Mouse (Mus musculus) limb, embryonic 15.5 days (tissue): ENCODE results near the gene Cltb. TPM values are rescaled to one million over a fixed set of nuclear protein-coding genes. Genes with fewer than 3 reads are reported as not detected.
A peak's percentile ranks its signal among the peaks of the same experiment; 100 is the strongest.

Source experiments
- ATAC-seq: fragments of 200-750 bp; cut with Nextera tagmentation; 2 replicates; pipeline ENCODE4 v1.8.0; 2017; ENCODE audit warnings: low read depth, moderate TSS enrichment; ENCODE audit not compliant: insufficient number of reproducible peaks, low FRiP score, low TSS enrichment
- H3K27ac ChIP-seq: fragments of 300-500 bp; sonication (generic); 2 replicates; pipeline ENCODE4 v1.5.1; 2015; ENCODE audit warnings: moderate library complexity, mild to moderate bottlenecking, inconsistent platforms
- H3K27me3 ChIP-seq: fragments of 300-500 bp; sonication (generic); 2 replicates; pipeline ENCODE4 v1.6.1; 2015; ENCODE audit warnings: inconsistent platforms
- H3K36me3 ChIP-seq: fragments of 300-500 bp; sonication (generic); 2 replicates; pipeline ENCODE4 v1.6.1; 2015; ENCODE audit warnings: inconsistent platforms
- H3K4me1 ChIP-seq: fragments of 300-500 bp; sonication (generic); 2 replicates; pipeline ENCODE4 v1.6.1; 2015; ENCODE audit warnings: inconsistent platforms
- H3K4me2 ChIP-seq: fragments of 300-500 bp; sonication (generic); 2 replicates; pipeline ENCODE4 v1.6.1; 2015; ENCODE audit warnings: mild to moderate bottlenecking, inconsistent platforms
- H3K4me3 ChIP-seq: fragments of 300-500 bp; sonication (generic); 2 replicates; pipeline ENCODE4 v1.5.1; 2015; ENCODE audit warnings: mild to moderate bottlenecking, inconsistent platforms
- H3K9ac ChIP-seq: fragments of 300-500 bp; sonication (generic); 2 replicates; pipeline ENCODE4 v1.6.1; 2015; ENCODE audit warnings: inconsistent platforms
- H3K9me3 ChIP-seq: fragments of 300-500 bp; sonication (generic); 2 replicates; pipeline ENCODE4 v1.6.1; 2016; ENCODE audit warnings: inconsistent platforms
- WGBS: fragments of 180-500 bp; shearing (Covaris S2); methylation state at CpG from one replicate; pipeline ENCODE4 v1.1.7; 2015; 5-methylcytosine and 5-hydroxymethylcytosine counted together
- polyA plus RNA-seq: library from polyadenylated mRNA; unstranded; fragments of >200 nt; fragmentation: Nextera tagmentation; extraction: Ambion mirVana; gene quantifications from 2 replicates; pipeline ENCODE4 v1.2.1, GENCODE M21; 2015

Gene Cltb
- polyA plus RNA-seq, 1 experiment from 2014 or later: 87.6 TPM

DNA sequence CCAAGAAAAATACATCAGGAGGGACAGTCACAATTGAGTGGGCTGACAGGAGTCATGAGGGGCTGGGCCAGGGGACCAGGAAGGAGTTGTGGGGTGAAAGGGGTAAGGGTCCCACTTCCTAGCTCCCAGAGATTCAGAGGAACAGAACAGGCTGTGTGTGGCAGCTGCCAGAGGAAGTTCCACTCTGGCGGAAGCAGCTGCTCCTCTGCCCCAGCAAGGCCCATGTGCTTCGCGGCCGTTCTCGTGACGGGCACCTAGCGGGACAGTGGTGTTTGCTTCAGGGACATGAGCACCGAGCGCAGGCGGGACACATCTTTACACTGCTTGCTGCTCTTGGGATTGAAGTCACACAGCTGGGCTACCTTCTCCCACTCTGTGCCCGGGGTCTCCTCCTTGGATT lies 17.5 kb downstream of the Cltb start:
- H3K36me3 ChIP-seq: peaks cover 37% of the 10 kb centered on the region
- no peak overlapping the region for H3K27ac ChIP-seq
- no peak overlapping the region for H3K4me3 ChIP-seq
- H3K9me3 ChIP-seq: no peaks in the 10 kb centered on the region
- H3K27me3 ChIP-seq: no peaks in the 10 kb centered on the region
- H3K4me2 ChIP-seq: no peak overlapping the region
- H3K4me1 ChIP-seq: peaks cover 27% of the 10 kb centered on the region
- WGBS: 83% methylated on average over 11 of the region's 11 CpGs
- no peak overlapping the region for H3K9ac ChIP-seq
- no peak for ATAC-seq

DNA sequence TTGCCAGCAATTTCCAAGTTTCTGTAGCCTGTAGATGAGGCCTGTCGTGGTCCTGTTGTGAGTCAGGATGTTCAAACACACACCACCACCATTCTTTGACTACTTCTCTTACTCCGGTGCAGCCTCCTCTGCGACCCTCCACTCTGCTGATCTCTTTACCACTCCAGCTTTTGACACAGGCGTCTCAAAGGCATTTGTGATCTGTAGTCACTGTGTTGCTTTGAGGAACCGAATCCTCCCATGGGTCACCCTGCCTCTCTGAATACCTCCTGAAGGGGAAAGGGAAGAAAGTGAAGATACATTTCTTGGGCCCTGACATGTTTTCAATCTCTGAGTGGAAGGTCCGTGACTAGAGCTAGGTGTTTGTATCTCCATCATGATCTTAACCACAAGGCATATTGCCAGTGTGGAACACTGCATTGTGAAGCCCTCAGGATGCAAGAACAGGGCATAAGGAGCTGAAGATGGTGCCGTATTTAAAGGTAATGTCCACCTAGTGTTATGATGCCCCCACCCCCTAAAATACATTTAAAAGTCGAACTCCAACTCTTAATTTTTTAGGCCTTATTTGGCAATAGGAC lies 19.3 kb downstream of the Cltb start:
- no peak for ATAC-seq
- Histone ChIP-seq H3K4me1 (peaks cover 26% of the 10 kb centered on the region), H3K4me2 (peak overlapping the region; percentile 49; the same call in 1 of the 2 replicates), H3K27ac (no peak overlapping the region), H3K27me3 (no peaks in the 10 kb centered on the region), H3K36me3 (peaks cover 36% of the 10 kb centered on the region), H3K4me3 (peak overlapping the region; percentile 81), H3K9ac (no peak overlapping the region), H3K9me3 (no peaks in the 10 kb centered on the region)
- 91% methylated on average over 8 of the region's 8 CpGs for WGBS

DNA sequence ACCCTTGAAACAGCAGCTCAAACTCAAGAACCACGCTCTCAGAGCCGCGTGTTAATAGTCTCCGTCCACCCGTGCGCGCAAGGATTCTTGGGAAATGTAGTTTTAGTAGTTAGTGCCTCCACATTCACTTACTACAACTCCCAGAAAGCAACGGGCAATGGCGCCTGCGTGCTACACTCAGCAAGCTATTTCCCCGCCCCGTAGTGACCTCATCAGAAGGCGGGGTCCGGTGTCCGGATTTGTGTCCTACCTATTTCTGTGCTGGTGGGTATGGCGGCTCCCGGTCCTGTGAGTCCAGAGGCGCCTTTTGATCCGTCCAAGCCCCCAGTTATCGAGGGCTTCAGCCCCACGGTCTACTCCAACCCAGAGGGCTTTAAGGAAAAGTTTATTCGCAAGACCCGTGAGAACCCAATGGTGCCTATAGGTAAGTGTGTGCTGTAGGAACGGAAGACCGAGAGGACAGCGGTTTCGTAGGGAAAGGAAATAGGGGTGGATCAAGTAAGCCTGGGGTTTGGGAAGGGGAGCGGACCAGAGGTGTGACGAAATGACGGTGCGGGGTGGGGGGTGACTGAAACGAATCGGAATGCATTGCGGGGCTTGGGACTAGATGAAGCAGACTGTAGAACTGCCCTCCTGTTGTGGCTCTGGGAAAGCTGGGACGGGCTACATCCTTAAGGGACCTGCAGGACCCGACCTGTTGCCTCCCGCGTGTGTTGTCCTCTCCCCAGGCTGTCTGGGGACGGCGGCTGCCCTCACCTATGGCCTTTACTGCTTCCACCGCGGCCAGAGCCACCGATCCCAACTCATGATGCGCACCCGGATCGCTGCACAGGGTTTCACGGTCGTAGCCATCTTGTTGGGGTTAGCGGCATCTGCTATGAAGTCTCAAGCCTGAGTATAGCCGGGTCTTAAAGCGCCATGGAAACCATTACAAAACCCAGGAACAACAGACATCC lies 20.9 kb downstream of the Cltb start, which contains the start of the genes Nop16 and Higd2a:
Gene Nop16 (minus strand): TSS at position 95 of the 956 bp plus-strand sequence.
Gene Higd2a (plus strand): TSS at position 212 of the 956 bp plus-strand sequence.
- peak; percentile 97 for ATAC-seq
- H3K4me1 ChIP-seq: peaks cover 17% of the 10 kb centered on the region
- H3K4me2 ChIP-seq: peak within 1 kb of the TSS; percentile 59
- H3K27ac ChIP-seq: peak within 1 kb of the TSS; percentile 93
- H3K36me3 ChIP-seq: peaks cover 37% of the 10 kb centered on the region
- H3K4me3 ChIP-seq: peak within 1 kb of the TSS; percentile 81
- peak within 1 kb of the TSS; percentile 73 for H3K9ac ChIP-seq
- no peaks in the 10 kb centered on the region for H3K27me3 ChIP-seq
- H3K9me3 ChIP-seq: no peaks in the 10 kb centered on the region
- under 1% methylated on average over 51 of the region's 51 CpGs for WGBS

DNA sequence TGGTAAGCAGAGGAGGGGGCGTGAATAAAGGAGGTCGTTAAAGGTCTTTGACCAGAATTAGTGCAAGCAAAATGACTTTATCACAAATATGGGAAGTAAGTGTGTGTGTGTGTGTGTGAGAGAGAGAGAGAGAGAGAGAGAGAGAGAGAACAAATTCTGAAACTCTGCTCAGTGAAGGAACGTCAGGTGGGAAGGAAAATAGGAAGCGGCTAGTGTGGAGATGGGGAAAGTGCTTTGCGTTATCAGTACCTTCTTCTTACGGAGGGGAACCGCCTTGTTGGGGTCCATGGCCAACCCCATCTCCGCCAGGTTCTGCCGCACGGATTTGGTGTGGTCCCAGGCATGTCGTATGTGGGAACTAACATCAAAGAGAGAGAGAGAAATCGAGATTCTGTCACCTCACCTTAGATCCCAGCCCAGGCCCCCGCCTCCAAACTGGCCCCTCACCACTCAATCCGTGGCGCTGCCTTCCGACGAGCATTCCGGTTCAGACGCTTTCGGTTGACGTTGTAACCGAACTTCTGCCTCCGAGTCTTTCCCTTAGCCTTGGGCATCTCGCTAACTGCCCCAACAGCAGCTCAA lies 21.6 kb downstream of the Cltb start:
- Histone ChIP-seq H3K4me3 (peak overlapping the region; percentile 81), H3K9me3 (no peaks in the 10 kb centered on the region), H3K27me3 (no peaks in the 10 kb centered on the region), H3K36me3 (peaks cover 43% of the 10 kb centered on the region), H3K27ac (peak overlapping the region; percentile 93), H3K4me1 (peaks cover 17% of the 10 kb centered on the region), H3K9ac (peak overlapping the region; percentile 55), H3K4me2 (peak overlapping the region; percentile 59)
- 1% methylated on average over 24 of the region's 24 CpGs for WGBS
- no peak for ATAC-seq

- no peak for ATAC-seq
- Histone ChIP-seq H3K4me2 (no peak overlapping the region), H3K9me3 (no peaks in the 10 kb centered on the region), H3K4me3 (no peak overlapping the region), H3K4me1 (peaks cover 9% of the 10 kb centered on the region), H3K27ac (no peak overlapping the region), H3K36me3 (peaks cover 70% of the 10 kb centered on the region), H3K9ac (no peak overlapping the region), H3K27me3 (no peaks in the 10 kb centered on the region)
- WGBS: 89% methylated on average over 11 of the region's 11 CpGs
These were observed 25.3 kb downstream of the Cltb start for GRCm38 (mm10) chr13:54585831-54586230.

- no peaks in the 10 kb centered on the region for H3K9me3 ChIP-seq
- peaks cover 94% of the 10 kb centered on the region for H3K36me3 ChIP-seq
- H3K4me2 ChIP-seq: no peak overlapping the region
- H3K27ac ChIP-seq: no peak overlapping the region
- H3K4me3 ChIP-seq: no peak overlapping the region
- H3K9ac ChIP-seq: no peak overlapping the region
- ATAC-seq: no peak
- WGBS: 84% methylated on average over 5 of the region's 5 CpGs
- H3K27me3 ChIP-seq: no peaks in the 10 kb centered on the region
- H3K4me1 ChIP-seq: no peaks in the 10 kb centered on the region
These were observed 28.3 kb downstream of the Cltb start for GRCm38 (mm10) chr13:54582860-54583259.

DNA sequence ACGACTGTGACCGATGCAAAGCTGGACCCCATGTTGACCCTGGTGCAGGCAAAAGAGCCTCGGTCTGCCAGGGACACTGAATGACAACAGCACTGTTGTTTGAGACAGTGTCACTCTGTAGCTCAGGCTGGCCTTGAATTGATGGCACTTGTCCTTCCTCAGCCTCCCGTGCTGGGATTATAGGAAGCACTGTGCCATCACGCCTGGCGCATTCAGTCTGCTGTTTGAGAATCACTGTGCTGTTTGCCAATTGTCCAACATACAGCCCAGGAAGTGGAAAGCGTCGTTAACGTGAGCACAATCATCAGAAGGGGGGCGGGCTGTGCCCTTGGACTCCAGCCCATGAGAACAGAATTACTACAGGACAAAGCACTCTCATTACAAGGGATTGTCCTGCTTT lies 29.0 kb downstream of the Cltb start:
- Histone ChIP-seq H3K4me2 (no peak overlapping the region), H3K9ac (no peak overlapping the region), H3K27ac (no peak overlapping the region; the same call in 1 of the 2 replicates), H3K4me3 (no peak overlapping the region), H3K9me3 (no peaks in the 10 kb centered on the region), H3K4me1 (0 out of 2 replicates have a peak, but pooled peaks cover 3% of the 10 kb centered on the region), H3K36me3 (peaks cover 96% of the 10 kb centered on the region), H3K27me3 (no peaks in the 10 kb centered on the region)
- 81% methylated on average over 10 of the region's 10 CpGs for WGBS
- ATAC-seq: no peak

- WGBS: 69% methylated on average over 2 of the region's 2 CpGs
- ATAC-seq: no peak
- Histone ChIP-seq H3K4me1 (0 out of 2 replicates have a peak, but pooled peaks cover 3% of the 10 kb centered on the region), H3K9ac (no peak overlapping the region), H3K27ac (no peak overlapping the region), H3K4me3 (no peak overlapping the region), H3K27me3 (no peaks in the 10 kb centered on the region), H3K9me3 (no peaks in the 10 kb centered on the region), H3K36me3 (peaks cover 94% of the 10 kb centered on the region), H3K4me2 (no peak overlapping the region)
These were observed 29.8 kb downstream of the Cltb start for GRCm38 (mm10) chr13:54581385-54581784.

- no peak for ATAC-seq
- Histone ChIP-seq H3K4me1 (peaks cover 16% of the 10 kb centered on the region), H3K27me3 (peaks cover 3% of the 10 kb centered on the region; the same call in 1 of the 2 replicates), H3K9me3 (no peaks in the 10 kb centered on the region), H3K27ac (no peak overlapping the region), H3K36me3 (peaks cover 60% of the 10 kb centered on the region), H3K4me3 (no peak overlapping the region), H3K9ac (no peak overlapping the region), H3K4me2 (no peak overlapping the region)
- 84% methylated on average over 21 of the region's 21 CpGs for WGBS
These were observed 33.3 kb downstream of the Cltb start for GRCm38 (mm10) chr13:54577652-54578507.

- ATAC-seq: no peak; the same call in 1 of the 2 replicates
- 1% methylated on average over 19 of the region's 19 CpGs for WGBS
- Histone ChIP-seq H3K4me1 (peaks cover 16% of the 10 kb centered on the region), H3K36me3 (peaks cover 36% of the 10 kb centered on the region), H3K4me2 (peak overlapping the region; percentile 86), H3K4me3 (peak overlapping the region; percentile 97), H3K9ac (peak overlapping the region; percentile 86), H3K27me3 (peaks cover 3% of the 10 kb centered on the region; the same call in 1 of the 2 replicates), H3K9me3 (no peaks in the 10 kb centered on the region), H3K27ac (peak overlapping the region; percentile 84; the same call in 1 of the 2 replicates)
These were observed 35.7 kb downstream of the Cltb start for GRCm38 (mm10) chr13:54575489-54575888.
